Mouse (Mus musculus) thymus, postnatal 10 days (tissue): ENCODE data around the gene Ptprg.
"Not testable (repeated sequence)": the region's sequence is repeated elsewhere in the genome, so short reads cannot be mapped to it uniquely, and the experiment has no call there.

Source experiments
- DNase-seq, 2 experiments: peaks; one replicate each; pipeline ENCODE4 v3.0.0; 2021; ENCODE audit warnings: low spot score in 2 of 2

Gene Ptprg

GRCm38 (mm10) chr14:11960269-11961121 is 407.2 kb downstream of the Ptprg start:
- DNase-seq = no peak

DNA sequence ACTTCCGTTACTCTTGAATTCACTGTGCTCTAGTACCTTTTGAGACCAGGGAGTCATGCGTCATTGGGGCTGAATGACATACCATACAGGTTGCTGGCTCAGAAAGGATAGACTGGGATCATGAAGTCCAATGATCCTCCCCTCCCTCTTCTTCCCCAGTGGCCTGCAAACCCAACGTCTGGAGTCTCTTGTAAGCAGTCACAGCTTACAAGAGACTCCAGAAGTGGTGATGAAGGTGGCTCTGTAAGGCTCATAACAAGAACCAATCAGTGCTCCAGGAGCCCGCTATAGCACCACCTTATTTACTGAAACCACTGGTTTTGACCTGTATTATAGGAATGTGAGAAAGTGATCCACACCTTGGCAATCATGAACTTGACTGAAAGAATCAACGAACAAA is 408.8 kb downstream of the Ptprg start:
- no peak for DNase-seq

DNA sequence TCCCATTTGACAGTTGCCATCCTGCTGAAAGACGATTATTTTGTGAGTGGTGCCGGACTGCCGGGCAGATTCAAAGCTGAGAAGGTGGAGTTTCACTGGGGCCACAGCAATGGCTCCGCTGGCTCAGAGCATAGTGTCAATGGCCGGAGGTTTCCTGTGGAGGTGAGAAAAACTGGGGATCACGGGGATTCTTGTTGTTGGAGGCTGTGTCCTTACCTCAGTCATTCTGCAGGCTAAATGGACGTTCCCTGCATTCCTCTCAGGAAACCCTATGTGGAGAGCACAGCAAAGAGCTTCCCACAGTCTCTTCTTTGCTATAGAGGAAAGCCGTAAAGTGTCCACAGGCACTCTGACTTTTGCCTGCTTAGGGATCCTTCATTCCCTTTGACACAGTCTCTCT is 409.2 kb downstream of the Ptprg start:
- no peak for DNase-seq

DNA sequence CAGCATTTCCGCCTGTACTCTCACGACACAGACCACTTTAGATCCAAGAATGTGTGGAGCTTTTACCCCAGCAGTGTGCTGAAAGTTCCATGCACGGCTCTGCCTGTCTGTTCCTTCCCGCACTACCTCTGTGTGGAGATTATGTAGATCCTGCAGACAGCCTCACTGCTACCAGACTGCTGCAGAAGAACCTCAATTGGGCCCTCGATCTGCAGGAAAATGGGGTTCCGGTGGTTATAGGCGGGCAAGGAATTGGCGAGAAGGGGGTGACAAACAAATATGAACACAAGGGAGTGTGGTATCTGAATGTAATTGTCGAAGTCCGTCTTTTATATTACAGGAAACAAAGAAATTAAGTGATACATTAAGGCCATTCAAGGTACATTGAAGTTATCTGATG is 410.5 kb downstream of the Ptprg start:
- DNase-seq = no peak

DNA sequence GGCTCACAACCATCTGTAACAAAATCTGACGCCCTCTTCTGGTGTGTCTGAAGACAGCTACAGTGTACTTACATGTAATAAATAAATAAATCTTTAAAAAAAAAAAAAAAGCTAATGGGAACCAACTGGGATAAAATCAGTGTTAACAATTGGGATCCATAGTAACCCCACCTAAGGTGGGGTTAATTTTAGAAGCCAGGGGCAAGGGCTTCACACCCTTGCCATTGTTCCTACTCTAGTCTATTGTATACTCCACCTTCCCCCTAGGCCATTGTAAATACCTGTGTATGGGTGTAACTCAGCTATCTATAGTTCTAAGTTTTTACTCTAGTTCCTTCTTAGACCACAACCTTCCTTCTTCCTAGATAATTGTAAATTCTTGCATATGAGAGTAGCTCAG is 411.0 kb downstream of the Ptprg start:
- DNase-seq = not testable (repeated sequence)

- DNase-seq = no peak
Measured at GRCm38 (mm10) chr14:11965878-11966277, 412.5 kb downstream of the Ptprg start.

DNA sequence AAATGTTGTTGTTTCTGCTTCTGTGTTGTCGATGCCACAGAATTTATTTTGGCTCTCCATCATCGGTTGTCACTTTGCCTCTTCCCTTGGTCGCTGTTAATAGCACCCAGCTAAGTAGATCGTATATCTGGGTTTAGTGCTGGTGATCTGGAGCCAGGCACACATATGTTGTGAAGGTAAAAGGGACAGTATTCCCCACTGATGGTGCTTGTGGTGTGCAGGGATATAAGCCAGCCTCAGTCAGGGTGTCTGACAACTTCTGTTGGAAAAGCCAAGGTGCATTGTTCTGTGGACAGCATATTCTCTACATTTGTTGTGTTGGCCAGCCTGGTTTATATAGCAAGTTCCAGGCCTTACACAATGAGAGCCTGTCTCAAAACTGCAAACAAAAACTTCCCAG is 428.4 kb downstream of the Ptprg start:
- no peak for DNase-seq

DNA sequence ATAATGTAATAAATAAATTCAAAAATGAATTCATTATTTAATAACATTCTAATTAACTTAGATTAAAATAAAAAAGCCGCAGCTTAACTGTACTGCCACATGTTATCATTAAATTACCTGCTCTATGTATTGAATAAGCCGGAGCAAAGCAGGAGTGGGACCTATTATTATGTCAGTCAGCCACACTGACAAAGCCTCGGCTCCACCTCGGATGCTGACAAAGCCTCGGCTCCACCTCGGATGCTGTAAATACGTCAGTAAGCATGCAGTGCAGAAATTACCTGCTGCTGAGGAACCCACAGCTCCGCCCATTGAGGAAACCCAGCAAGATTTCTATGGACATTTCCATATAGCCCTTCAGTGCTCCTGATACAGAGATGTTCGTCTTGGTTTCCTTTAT is 429.7 kb downstream of the Ptprg start:
- DNase-seq = no peak

GRCm38 (mm10) chr14:11984086-11984485 is 430.8 kb downstream of the Ptprg start:
- no peak for DNase-seq

- no peak for DNase-seq
Measured at GRCm38 (mm10) chr14:11988975-11989374, 435.6 kb downstream of the Ptprg start.

DNA sequence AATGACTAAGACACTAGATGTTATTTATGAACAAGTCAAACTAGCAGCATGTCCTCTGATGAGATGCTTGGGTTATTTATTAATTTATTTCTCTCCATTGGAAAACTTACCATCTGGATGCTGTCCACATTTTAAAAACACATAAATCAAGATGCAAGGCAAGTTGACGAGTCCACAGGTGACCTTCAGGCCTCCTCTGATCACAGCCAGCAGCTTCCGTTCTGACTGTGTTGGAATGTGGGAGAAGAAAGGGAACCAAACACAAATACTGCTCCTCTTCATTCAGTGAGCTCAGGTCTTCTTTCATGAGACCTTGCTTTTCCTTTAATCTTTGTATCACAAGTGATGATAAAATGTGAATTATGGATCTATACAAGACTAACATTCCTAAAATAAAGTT is 437.8 kb downstream of the Ptprg start:
- no peak for DNase-seq

DNA sequence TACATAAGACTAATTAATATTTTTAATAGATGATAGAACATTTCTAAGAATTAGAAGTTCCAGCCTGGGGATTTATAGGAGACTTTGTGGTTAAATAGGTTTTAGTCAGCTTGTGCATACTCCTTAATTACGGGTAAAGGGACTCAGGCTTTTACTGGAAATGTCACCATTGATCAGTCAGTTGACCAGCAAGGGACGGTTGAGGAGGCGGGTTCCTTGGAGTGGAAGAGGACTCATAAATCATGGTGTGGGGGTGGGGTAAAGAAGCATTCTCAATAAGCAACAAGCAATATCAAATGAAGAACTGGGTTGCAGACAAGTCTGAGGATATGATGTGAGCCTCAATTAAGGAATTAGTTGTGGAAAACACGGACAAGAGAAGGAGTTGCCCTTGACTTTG is 438.8 kb downstream of the Ptprg start:
- DNase-seq = no peak

DNA sequence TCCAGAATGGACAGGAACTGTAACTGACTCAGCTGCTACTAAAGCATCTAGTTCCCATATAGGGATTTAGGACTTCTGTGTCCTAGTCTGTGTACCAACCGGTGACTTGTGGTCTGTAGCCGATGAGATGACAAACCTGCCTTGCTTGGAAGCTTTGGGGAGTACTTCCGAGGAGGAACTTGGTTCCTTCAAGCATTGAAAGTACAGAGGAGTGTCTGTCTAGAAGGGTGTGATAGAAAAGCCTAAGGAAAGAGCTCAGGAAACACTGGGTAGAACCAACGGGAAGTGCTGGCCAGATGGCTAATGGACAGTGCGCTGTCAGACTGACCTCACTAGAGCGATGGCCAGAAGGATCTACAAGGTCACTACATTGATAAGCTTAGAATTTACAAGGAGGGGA is 439.2 kb downstream of the Ptprg start:
- no peak for DNase-seq

DNA sequence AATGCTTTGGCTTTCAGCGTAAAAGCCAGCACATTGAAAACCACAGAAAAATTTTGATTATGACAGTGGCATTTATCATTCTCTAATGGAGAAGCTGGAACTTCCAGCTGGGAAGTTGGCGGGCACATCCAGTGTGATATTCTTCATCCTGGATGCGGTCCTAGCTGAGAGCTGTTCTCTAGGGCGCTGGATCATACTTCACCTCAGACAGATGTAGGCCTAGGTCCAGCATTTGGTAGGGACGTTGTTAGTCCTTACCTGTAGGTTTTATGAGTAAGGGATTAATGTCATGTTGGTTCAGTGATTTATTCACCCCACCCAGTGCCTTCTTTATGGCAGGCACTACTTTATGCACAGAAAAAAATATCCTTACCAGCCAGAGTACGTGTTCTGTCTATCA is 444.2 kb downstream of the Ptprg start:
- DNase-seq = no peak

GRCm38 (mm10) chr14:11998464-11998863 is 445.1 kb downstream of the Ptprg start:
- DNase-seq = no peak

DNA sequence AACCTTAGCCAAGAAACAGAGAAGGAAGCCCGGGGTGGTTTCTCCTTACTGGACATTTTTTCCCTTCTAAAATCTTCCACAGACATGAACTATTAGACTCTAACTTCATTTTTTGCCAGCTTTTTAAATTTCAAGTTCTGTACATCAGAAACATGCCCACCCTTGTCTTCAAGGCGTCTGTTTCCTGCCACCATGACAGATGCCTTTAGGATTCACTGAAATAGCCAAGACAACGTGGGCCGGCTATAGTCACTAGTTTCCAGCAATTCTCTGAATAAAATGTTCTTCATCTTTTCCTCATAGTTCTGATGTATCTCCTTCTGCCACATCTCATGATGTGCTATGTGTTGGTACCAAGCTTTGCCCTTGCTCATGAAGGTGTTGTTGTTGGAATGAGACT is 450.7 kb downstream of the Ptprg start:
- no peak for DNase-seq

GRCm38 (mm10) chr14:12011766-12012165 is 458.4 kb downstream of the Ptprg start:
- DNase-seq = no peak

DNA sequence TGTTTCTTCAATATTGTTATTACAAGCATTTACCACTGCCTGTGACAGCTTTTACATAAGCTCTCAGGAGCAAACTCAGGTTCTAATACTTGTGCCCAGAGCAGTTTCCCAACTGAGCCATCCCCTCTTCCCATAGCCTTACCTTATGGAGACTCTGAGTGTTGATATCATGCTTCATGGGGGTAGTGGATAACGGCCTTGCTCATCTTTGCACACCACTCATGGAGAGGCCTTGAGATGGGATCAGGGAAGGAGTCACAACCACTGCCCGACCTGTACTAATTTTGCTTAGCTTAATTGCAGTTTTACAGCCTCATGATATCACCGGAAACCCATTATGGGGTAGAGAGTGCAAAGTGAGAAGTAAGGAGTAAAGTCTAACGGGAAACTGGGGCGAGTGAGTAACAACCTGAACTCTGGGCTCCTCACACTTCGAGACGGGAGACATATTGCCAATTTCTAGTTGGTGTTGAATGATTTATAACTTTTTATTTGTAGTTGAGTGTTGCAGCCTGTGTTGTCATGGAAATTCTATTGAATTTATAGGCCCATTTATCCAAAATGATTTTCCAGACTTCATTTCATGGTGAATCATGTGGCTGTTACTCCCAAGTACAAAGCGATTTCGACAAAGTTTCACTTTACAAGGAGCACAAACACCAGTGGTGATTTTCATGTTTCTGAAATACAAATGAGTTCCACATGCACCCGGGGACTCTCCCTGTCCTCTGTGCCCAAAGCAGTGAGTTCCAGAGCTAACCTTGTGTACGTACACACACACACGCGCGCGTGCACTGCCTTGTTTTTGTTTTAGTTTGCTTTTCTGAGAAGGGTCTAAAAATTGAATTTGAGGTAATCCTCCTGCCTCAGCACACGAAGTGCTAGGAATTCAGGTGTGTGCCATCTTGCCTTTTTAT is 472.7 kb downstream of the Ptprg start:
- DNase-seq = no peak

DNA sequence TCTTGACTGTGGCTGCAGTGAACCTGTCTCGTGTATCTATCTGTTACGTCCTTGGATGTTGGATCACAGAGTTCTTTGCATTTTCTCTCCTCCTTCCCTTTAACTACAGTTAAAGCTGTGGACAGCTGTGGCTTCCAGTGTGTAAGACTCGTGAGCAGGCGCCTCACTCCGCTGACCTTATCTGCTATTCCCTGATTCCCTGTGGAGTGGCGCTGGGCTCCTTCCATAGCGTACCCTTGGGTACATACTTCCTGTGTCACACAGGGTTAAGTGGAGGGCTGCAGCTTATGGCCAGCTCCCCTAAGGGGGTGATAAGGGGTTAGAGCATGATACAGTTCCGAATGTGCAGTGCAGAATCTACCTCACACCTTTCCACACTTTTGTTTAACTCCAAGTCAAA is 473.9 kb downstream of the Ptprg start:
- no peak for DNase-seq

- DNase-seq = no peak
Measured at GRCm38 (mm10) chr14:12029926-12030325, 476.6 kb downstream of the Ptprg start.

DNA sequence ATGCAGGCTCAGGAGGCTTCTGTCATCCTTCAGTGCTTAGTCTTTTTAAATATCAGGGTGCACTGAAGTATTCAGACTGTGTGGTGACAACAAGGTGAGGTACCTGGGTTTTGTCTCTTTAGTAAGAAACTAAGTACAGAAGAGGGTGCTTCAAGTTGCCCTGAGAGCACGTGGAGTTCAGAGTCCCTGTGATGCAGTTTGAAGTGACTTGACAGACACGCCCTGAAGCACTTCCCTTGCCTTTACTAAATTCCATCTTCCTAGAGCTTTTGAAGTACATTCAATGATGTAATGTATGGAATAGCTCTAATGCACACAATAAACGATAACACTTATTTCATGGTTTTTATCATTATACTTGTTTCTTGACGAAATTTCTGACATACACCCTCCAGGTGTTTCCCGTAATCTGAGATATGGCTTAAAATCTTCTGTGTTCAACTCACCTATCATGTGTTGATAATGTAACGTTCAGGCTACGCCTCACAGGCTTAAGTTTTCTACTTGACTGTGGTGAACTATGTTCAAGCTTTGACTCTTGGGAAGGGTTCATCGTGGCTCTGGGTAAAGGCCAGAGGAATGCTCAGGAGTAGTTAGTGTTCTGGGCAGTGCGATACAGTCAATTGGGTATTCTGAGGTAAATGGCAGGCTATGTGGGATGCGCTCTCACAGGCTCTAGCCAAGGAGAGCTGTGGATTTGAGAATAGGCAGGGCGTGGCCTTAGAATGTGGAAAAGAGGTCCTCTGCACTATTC is 483.4 kb downstream of the Ptprg start:
- no peak for DNase-seq

DNA sequence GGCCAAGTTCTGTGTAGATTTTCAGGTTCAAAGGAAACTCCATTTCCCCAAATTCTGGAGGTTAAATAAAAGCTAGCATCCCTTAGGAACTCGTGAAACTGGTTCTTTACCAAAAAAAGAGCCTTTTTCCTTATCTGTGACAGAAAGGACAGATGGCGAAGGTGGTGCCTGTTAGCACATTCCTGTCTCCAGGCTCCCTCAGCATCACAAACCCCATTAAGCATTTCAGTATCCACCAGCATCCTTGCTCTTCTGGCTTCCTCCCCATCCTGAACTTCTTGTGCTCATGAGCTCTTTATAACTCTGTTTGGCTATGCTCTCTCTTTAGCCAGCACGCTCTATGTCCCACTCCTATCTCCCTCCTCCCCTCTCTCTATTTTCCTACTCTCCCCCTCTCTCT is 486.4 kb downstream of the Ptprg start:
- no peak for DNase-seq
